Mouse (Mus musculus) kidney, adult 8-10 months (tissue): Measurements from ENCODE around the gene Tmub1.

Source experiments
- DNase-seq, 2 experiments: peaks; one replicate each; pipeline ENCODE4 v3.0.0; 2022

Gene Tmub1

GRCm38 (mm10) chr5:24453283-24453984 is 5.8 kb upstream of the Tmub1 start:
- no peak for DNase-seq

GRCm38 (mm10) chr5:24452691-24453233 is 5.1 kb upstream of the Tmub1 start:
- DNase-seq, result no peak

GRCm38 (mm10) chr5:24452030-24452690 is 4.5 kb upstream of the Tmub1 start, which contains the start of gene Agap3:
Gene Agap3 (plus strand): TSS chr5:24452177.
- no peak for DNase-seq

- DNase-seq, result peak; percentile 67 to 79
Observed at GRCm38 (mm10) chr5:24451264-24452029, 3.8 kb upstream of the Tmub1 start.

- no peak for DNase-seq
Observed at GRCm38 (mm10) chr5:24446630-24447029, 1.0 kb downstream of the Tmub1 start.

GRCm38 (mm10) chr5:24445428-24446080 is 2.1 kb downstream of the Tmub1 start:
- DNase-seq, result no peak

- DNase-seq, result peak; percentile 93
Observed at GRCm38 (mm10) chr5:24444746-24445427, 2.8 kb downstream of the Tmub1 start, which contains the start of gene Fastk. Gene Fastk (minus strand): TSS chr5:24445287.

GRCm38 (mm10) chr5:24443927-24444326 is 3.7 kb downstream of the Tmub1 start:
- DNase-seq, result no peak

- DNase-seq, result no peak
Observed at GRCm38 (mm10) chr5:24443204-24443603, 4.5 kb downstream of the Tmub1 start.

GRCm38 (mm10) chr5:24442029-24442428 is 5.6 kb downstream of the Tmub1 start:
- DNase-seq, result no peak

- DNase-seq, result no peak
Observed at GRCm38 (mm10) chr5:24441187-24441586, 6.5 kb downstream of the Tmub1 start.

- DNase-seq, result no peak
Observed at GRCm38 (mm10) chr5:24433993-24434392, 13.7 kb downstream of the Tmub1 start.

- DNase-seq, result no peak
Observed at GRCm38 (mm10) chr5:24428596-24428995, 19.1 kb downstream of the Tmub1 start.

GRCm38 (mm10) chr5:24427981-24428402 is 19.7 kb downstream of the Tmub1 start:
- DNase-seq, result peak; percentile 87 to 92

- DNase-seq, result no peak
Observed at GRCm38 (mm10) chr5:24427285-24427633, 20.4 kb downstream of the Tmub1 start.

GRCm38 (mm10) chr5:24426556-24427284 is 20.9 kb downstream of the Tmub1 start:
- DNase-seq, result no peak

GRCm38 (mm10) chr5:24426037-24426432 is 21.6 kb downstream of the Tmub1 start:
- DNase-seq, result no peak

GRCm38 (mm10) chr5:24425421-24426036 is 22.1 kb downstream of the Tmub1 start:
- DNase-seq, result peak; percentile 43 to 56

GRCm38 (mm10) chr5:24424861-24425411 is 22.7 kb downstream of the Tmub1 start:
- DNase-seq, result peak; percentile 66 to 78

GRCm38 (mm10) chr5:24424004-24424781 is 23.5 kb downstream of the Tmub1 start:
- DNase-seq, result peak; percentile 42 to 45
